Mouse (Mus musculus) ES-E14 (cell line): ENCODE results near the gene Magi1. TPM values are rescaled to one million over a fixed set of nuclear protein-coding genes. Genes with fewer than 3 reads are reported as not detected.

Source experiments
- DNase-seq: peaks from one replicate; pipeline ENCODE4 v3.0.0-alpha.2; 2013; ENCODE audit warnings: low read depth, low spot score
- H3K27ac ChIP-seq: 2 replicates; pipeline ENCODE4 v1.5.1; 2012; ENCODE audit warnings: low read depth, mild to moderate bottlenecking, low read length, moderate library complexity, mixed read lengths; ENCODE audit not compliant: poor library complexity, insufficient read depth, severe bottlenecking
- H3K36me3 ChIP-seq: 2 replicates; pipeline ENCODE4 v1.6.1; 2012; ENCODE audit warnings: mild to moderate bottlenecking, low read length, moderate library complexity, mixed read lengths; ENCODE audit not compliant: control insufficient read depth, poor library complexity, insufficient read depth, severe bottlenecking
- H3K4me1 ChIP-seq, 2 experiments: fragments of 150-350 bp in 1 of 2; sonication (generic) in 1 of 2; 2 replicates each; pipeline ENCODE4 v1.6.1; 2012; ENCODE audit warnings: low read length in 2 of 2, mild to moderate bottlenecking in 1 of 2, mixed read lengths in 1 of 2; ENCODE audit not compliant: control insufficient read depth in 2 of 2, insufficient read depth in 2 of 2, poor library complexity in 1 of 2
- H3K4me3 ChIP-seq, 2 experiments: fragments of 150-350 bp in 1 of 2; sonication (generic) in 1 of 2; 2 replicates each; pipeline ENCODE4 v1.5.1; 2012; ENCODE audit warnings: low read length in 2 of 2, low read depth in 1 of 2, mild to moderate bottlenecking in 1 of 2, mixed read lengths in 1 of 2; ENCODE audit not compliant: insufficient read depth in 1 of 2, poor library complexity in 1 of 2, severe bottlenecking in 1 of 2
- H3K9ac ChIP-seq: 2 replicates; pipeline ENCODE4 v1.6.1; 2012; ENCODE audit warnings: low read depth, mild to moderate bottlenecking, low read length, mixed read lengths; ENCODE audit not compliant: poor library complexity, insufficient read depth, severe bottlenecking
- H3K9me3 ChIP-seq: fragments of 150-350 bp; sonication (generic); 2 replicates; pipeline ENCODE4 v1.6.1; 2012; ENCODE audit warnings: low read depth, mild to moderate bottlenecking, low read length; ENCODE audit not compliant: control insufficient read depth, insufficient read depth
- CHD2 ChIP-seq: IDR thresholded peaks from 2 replicates; pipeline ENCODE4 v1.6.1; 2014; ENCODE audit warnings: mild to moderate bottlenecking, low read depth, low read length, inconsistent platforms
- HCFC1 ChIP-seq: IDR thresholded peaks from 2 replicates; pipeline ENCODE4 v1.6.1; 2012; ENCODE audit warnings: low read length, inconsistent platforms, borderline replicate concordance; ENCODE audit not compliant: insufficient read depth
- MAFK ChIP-seq: IDR thresholded peaks from 2 replicates; pipeline ENCODE4 v1.6.1; 2014; ENCODE audit warnings: mild to moderate bottlenecking, low read depth, low read length, inconsistent platforms; ENCODE audit not compliant: insufficient read depth
- ZC3H11A ChIP-seq: IDR thresholded peaks from 2 replicates; pipeline ENCODE4 v1.6.1; 2012; ENCODE audit warnings: low read depth, mild to moderate bottlenecking, inconsistent platforms, low read length, borderline replicate concordance
- ZNF384 ChIP-seq: IDR thresholded peaks from 2 replicates; pipeline ENCODE4 v1.6.1; 2012; ENCODE audit warnings: low read depth, low read length, inconsistent platforms
- in situ Hi-C, 2 experiments: fragments of 600-800 bp; cut with MboI; formaldehyde crosslinking; loops; one replicate each; pipeline ENCODE4 v1.15.1; 2025; ENCODE audit warnings: low sequenced_read_pairs in 2 of 2, inconsistent platforms in 1 of 2; ENCODE audit not compliant: unreplicated experiment in 2 of 2
- total RNA-seq: library from RNA; depleted of rRNA; stranded (reverse); fragments of 300-350 nt; gene quantifications from 2 replicates; pipeline ENCODE4 v1.2.3, GENCODE M21; 2012

Gene Magi1
- total RNA-seq, 1 experiment = 14.6 TPM

DNA sequence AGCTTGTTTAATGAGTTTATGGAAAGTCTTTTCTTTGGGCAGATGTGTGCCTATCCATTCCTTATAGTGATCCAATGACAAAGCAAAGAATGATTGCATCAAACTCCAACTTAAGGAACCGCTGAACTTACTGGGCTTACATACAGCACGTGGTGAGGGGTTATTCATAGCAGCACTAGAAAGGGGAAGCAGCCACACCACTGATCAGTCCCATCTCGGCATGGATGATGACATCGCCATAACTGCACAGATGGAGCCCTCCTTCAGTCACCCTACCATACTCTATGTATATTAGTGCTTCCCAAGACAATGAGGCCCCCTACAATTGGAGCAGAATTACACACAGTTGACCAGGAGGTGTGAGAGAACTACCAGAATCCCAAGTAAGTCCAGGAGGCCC, 238.5 kb downstream of the Magi1 start:
- Histone ChIP-seq H3K9me3 (no peaks in the 10 kb centered on the region), H3K36me3 (peaks cover under 1% of the 10 kb centered on the region; the same call in 1 of the 2 replicates), H3K27ac (no peak overlapping the region), H3K9ac (no peak overlapping the region), H3K4me1 (peaks cover 0 to 9% of the 10 kb centered on the region in 2 experiments; a peak in 3 of 4 replicates), H3K4me3 (no peak overlapping the region)
- no peak for DNase-seq
- TF ChIP-seq MAFK (no peak), ZNF384 (no peak), HCFC1 (no peak), ZC3H11A (no peak), CHD2 (no peak)
- in situ Hi-C loops = no loop called here

GRCm38 (mm10) chr6:94043461-94043860, 240.3 kb downstream of the Magi1 start:
- H3K27ac ChIP-seq = no peak overlapping the region
- no peak overlapping the region for H3K9ac ChIP-seq
- H3K4me3 ChIP-seq = no peak overlapping the region
- H3K9me3 ChIP-seq = no peaks in the 10 kb centered on the region
- in situ Hi-C loops = no loop called here
- DNase-seq = no peak
- TF ChIP-seq HCFC1 (no peak), ZNF384 (no peak), MAFK (no peak), CHD2 (no peak), ZC3H11A (no peak)
- H3K36me3 ChIP-seq = no peaks in the 10 kb centered on the region
- peaks cover 0 to 9% of the 10 kb centered on the region in 2 experiments; a peak in 2 of 4 replicates for H3K4me1 ChIP-seq

- in situ Hi-C loops = no loop called here
- DNase-seq = peak; percentile 40
- Histone ChIP-seq H3K27ac (no peak overlapping the region), H3K36me3 (no peaks in the 10 kb centered on the region), H3K4me1 (peaks cover 0 to 13% of the 10 kb centered on the region in 2 experiments; a peak in 2 of 4 replicates), H3K9me3 (no peaks in the 10 kb centered on the region), H3K9ac (no peak overlapping the region), H3K4me3 (no peak overlapping the region)
- no peak for TF ChIP-seq HCFC1
- 0 out of 2 replicates have a peak, but pooled peaks have one; percentile 40 for TF ChIP-seq ZNF384
These were observed 243.6 kb downstream of the Magi1 start for GRCm38 (mm10) chr6:94040093-94040492.

DNA sequence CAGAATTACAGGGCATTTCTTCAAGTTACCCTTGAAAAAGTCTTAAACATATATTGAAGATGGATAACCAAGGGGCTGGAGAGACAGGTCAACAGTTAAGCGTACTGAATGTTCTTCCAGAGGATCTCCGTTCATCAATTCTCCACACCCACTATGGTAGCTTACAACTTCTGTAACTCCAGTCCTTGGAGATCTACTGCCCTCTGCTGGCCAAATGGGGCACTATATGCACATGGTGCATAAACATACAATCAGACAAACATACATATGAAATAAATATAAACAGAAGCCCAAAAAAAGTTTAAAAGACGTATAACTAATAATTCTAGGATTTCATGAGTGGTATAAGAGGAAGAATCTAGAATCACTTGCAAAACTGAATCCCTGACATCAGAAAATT, 244.8 kb downstream of the Magi1 start:
- no peak overlapping the region for H3K9ac ChIP-seq
- no peak overlapping the region for H3K27ac ChIP-seq
- no peaks in the 10 kb centered on the region for H3K36me3 ChIP-seq
- peak; percentile 56 for DNase-seq
- TF ChIP-seq HCFC1 = no peak
- TF ChIP-seq MAFK = no peak
- peak; percentile 96 for TF ChIP-seq ZC3H11A
- H3K9me3 ChIP-seq = no peaks in the 10 kb centered on the region
- in situ Hi-C loops = no loop called here
- H3K4me1 ChIP-seq = peaks cover 0 to 11% of the 10 kb centered on the region in 2 experiments; a peak in 2 of 4 replicates
- H3K4me3 ChIP-seq = no peak overlapping the region

- Histone ChIP-seq H3K9me3 (no peaks in the 10 kb centered on the region), H3K4me3 (no peak overlapping the region), H3K9ac (no peak overlapping the region), H3K36me3 (no peaks in the 10 kb centered on the region), H3K27ac (no peak overlapping the region), H3K4me1 (peaks cover 0 to 3% of the 10 kb centered on the region in 2 experiments; a peak in 2 of 4 replicates)
- in situ Hi-C loops = no loop called here
- no peak for DNase-seq
- TF ChIP-seq ZNF384 (no peak), MAFK (peak; percentile 96)
These were observed 247.2 kb downstream of the Magi1 start for GRCm38 (mm10) chr6:94036554-94036953.
